Mouse (Mus musculus) liver, postnatal 0 days (tissue): ENCODE measurements at regions not wholly inside any gene's neighbourhood (a gene's known extent, or its start where the extent isn't known, plus 50 kb on each side); places are given as distances from the start of the nearest gene placed in this dataset.

Experiments
- CTCF ChIP-seq: sonication (generic); IDR thresholded peaks from 2 replicates; pipeline ENCODE4 v1.5.1; 2016; ENCODE audit warnings: antibody characterized with exemption, low read depth
- EP300 ChIP-seq: IDR thresholded peaks from 2 replicates; pipeline ENCODE4 v1.6.1; 2016; ENCODE audit warnings: antibody characterized with exemption, low read depth, mild to moderate bottlenecking

- no peak for TF ChIP-seq CTCF
- no peak for TF ChIP-seq EP300
Measured at GRCm38 (mm10) chr13:16498052-16498451, 486.4 kb downstream of the Inhba start.
